Mouse (Mus musculus): ENCODE measurements around the gene Olfr1120.
"Not testable (repeated sequence)": the region's sequence is repeated elsewhere in the genome, so short reads cannot be mapped to it uniquely, and the experiment has no call there.

The Olfr1120 gene

GRCm38 (mm10) chr2:87354515-87354914 lies at the start of gene Olfr1120:
Olfr1120 (plus strand) TSS chr2:87354815.
- no peak for DNase-seq (ENCODE audit: low spot score)

DNA sequence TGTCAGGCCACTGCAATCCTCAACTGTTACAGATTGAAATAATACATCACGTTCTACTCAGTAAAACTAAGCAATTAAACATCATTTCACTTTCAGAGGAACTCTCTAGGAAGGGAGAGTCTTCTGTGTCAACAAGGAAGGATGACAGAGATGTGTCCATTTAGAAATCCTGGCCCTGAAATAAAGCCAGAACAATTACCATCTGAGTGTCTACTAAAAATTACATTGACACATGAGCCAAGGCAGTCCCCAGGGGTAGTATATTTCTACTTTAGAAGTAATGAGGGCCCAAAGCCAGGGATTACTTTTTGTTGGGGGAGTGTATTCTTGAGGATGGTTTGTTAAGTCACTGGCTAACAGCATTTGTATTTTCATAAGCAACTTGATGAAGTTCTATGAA lies 47.3 kb upstream of the Olfr1120 start, which contains the start of gene Olfr1118:
Gene Olfr1118, plus strand, starts transcription at position 301 of the 400 bp plus-strand sequence.
- no peak for DNase-seq (ENCODE audit: low spot score)

- DNase-seq (ENCODE audit: low spot score): not testable (repeated sequence)
Observed at GRCm38 (mm10) chr2:87360121-87360520, 5.5 kb downstream of the Olfr1120 start.

- no peak for DNase-seq (ENCODE audit: low spot score)
Observed at GRCm38 (mm10) chr2:87369595-87369994, 15.0 kb downstream of the Olfr1120 start, which contains the start of gene Olfr1121. Olfr1121 (plus strand) TSS chr2:87369895.

DNA sequence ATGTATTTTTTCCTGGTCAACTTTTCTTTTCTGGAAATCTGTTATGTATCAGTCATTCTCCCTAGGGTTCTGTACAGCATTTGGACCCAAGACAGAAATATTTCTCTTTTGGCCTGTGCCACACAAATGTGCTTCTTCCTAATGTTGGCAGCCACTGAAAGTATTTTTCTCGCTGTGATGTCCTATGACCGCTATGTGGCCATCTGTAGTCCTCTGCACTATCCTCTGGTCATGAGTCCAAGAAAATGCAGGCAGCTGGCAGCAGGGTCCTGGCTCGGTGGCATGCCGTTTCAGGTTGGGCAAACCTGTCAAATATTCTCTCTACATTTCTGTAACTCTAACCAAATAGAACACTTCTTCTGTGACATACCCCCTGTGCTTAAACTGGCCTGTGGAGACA lies 17.1 kb downstream of the Olfr1120 start:
- no peak for DNase-seq (ENCODE audit: low spot score)

DNA sequence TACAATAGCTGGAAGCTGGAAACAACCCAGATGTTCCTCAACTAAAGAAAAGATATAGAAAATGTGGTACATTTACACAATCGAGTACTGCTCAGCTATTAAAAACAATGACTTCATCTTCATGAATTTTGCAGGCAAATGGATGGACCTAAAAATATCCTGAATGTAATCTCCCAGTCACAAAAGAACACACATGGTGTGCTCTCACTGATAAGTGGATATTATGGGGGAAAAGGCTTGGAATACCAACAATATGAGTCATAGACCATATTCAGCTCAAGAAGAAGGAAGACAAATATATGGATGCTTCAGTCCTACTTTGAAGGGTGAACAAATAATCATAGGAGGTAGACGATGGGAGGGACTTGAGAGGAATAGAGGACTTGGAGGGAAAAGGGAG lies 29.3 kb downstream of the Olfr1120 start:
- no peak for DNase-seq (ENCODE audit: low spot score)

DNA sequence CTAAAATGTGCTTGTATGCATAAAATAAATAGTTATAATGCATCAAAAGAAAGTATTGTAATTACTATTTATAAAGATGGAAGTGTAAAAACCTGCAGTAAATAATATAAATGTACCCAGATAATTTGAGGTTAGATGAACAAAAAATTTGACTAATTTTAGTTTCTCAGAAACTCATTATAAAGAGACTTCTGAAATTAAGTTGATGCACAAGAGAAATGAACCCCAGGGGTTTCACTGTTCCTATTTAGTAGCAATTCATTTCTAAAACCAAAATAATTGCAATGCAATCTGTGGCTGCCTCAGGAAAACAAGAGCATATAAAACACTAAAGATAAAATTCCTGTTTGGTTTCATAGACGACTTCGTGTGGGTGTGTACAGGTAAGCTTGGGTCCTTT lies 30.9 kb downstream of the Olfr1120 start, which contains the start of gene Olfr1122:
Gene Olfr1122, plus strand, starts transcription at position 301 of the 400 bp plus-strand sequence.
- DNase-seq (ENCODE audit: low spot score): no peak

DNA sequence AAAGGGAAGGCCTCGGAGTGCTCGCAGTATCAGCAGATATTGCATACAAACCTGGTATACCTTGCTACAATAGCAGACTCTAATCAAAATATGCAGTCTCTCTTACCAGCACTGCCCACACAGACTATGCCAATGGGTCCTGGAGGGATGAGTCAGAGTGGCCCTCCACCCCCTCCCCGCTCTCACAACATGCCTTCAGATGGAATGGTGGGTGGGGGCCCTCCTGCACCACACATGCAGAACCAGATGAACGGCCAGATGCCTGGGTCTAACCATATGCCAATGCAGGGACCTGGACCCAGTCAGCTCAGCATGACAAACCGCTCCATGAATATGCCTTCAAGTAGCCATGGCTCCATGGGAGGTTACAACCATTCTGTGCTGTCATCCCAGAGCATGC lies 39.0 kb downstream of the Olfr1120 start:
- DNase-seq (ENCODE audit: low spot score): not testable (repeated sequence)

DNA sequence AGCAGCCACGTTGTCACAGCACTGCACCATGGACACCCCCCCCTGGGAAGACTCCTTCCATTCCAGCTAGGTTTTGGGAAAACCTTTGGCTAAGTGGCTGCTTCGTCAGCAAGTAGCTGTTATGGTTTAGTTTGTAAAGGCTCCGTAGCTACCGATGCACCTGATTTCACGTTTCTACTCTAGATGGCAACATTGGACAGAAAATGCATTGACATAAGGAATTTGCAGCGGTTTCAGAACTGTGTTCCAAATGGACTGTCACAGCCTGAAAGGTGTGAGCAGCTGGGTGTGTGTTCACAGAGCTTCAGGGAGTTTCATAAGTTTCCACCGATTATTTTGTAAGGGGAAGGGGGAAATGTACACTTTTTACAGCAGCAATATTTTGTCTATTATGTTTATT lies 40.1 kb downstream of the Olfr1120 start:
- DNase-seq (ENCODE audit: low spot score): not testable (repeated sequence)

Data from T-cell, adult 2 months (primary cell).